Mouse (Mus musculus) kidney, postnatal 10 days (tissue): ENCODE results near the gene T.
"Not testable (repeated sequence)": the region's sequence is repeated elsewhere in the genome, so short reads cannot be mapped to it uniquely, and the experiment has no call there.

Experiments used
- DNase-seq: peaks from one replicate; pipeline ENCODE4 v3.0.0; 2021; ENCODE audit warnings: mixed read lengths

The T gene

DNA sequence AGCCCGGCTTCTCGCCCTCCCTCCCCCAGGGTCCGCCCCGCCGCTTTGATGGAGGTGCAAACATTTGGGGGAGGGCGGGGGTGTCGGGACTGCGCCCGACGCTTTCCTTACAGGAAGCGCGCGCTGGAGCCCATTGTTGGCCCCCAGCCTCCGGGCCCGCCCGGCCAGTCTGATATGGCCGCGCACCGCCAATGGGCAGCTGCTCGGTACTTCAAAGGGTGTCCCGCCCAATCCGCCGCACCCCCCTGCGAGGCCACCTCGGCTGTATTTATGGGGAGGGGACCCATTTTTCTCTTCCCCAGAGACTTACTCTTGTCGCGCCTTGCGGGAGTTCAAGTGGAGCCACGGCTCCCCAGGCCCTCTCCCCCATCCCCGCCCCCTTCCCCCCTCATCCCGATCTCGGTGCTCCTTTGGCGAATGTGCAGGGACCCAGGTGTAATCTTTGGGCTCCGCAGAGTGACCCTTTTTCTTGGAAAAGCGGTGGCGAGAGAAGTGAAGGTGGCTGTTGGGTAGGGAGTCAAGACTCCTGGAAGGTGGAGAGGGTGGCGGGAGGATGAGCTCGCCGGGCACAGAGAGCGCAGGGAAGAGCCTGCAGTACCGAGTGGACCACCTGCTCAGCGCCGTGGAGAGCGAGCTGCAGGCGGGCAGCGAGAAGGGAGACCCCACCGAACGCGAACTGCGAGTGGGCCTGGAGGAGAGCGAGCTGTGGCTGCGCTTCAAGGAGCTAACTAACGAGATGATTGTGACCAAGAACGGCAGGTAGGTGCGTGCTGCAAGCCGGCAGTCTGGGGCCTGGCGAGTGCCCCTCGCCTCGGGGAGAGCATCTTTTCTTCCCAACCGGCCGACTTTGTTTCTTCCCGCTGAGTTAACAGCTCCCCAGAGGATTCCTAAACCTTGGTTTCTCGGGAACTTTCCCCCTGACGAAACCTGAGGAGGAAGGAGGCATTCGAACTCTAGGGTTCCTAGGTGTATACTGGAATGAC is at the start of gene T:
Gene T (plus strand): TSS at position 446 of the 983 bp plus-strand sequence.
- DNase-seq, result no peak

DNA sequence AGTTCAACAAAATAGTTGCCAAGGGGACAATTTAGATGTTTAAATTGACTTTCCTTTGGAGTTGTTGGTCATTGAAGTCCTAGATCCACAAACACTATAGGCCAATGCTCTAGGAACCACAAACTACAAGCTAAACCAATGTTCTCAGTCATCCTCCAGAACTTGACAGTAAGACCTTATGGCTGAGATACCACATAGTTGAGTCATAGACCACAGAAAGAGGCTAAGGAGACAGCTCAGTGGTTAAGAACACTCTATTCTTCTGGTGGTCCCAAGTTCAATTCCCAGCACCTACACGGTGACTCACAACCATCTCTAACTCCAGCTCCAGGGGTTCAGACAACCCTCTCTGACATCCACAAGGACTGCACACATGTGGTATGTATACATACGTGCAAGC is 48.8 kb upstream of the T start:
- no peak for DNase-seq

DNA sequence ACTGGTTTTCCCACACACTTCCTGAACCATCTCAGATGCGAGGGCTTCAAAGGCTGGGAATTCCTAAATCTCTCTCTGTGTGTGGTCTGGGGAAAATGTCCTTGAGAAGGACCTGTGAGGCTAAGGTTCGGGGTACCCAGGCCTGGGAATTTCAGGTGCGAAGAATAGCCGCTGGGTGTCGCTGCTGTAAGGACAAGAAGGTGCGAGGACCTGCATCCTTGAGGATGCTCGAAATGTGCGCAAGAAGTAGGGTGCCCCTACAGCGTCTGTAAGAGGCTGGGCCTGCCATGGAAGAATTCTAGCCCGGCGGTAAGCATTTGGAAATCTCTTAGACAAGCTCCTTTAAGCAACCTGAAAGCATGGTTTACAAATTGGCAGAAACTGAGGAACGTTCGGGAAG is 45.8 kb upstream of the T start:
- DNase-seq, result peak; percentile 74

DNA sequence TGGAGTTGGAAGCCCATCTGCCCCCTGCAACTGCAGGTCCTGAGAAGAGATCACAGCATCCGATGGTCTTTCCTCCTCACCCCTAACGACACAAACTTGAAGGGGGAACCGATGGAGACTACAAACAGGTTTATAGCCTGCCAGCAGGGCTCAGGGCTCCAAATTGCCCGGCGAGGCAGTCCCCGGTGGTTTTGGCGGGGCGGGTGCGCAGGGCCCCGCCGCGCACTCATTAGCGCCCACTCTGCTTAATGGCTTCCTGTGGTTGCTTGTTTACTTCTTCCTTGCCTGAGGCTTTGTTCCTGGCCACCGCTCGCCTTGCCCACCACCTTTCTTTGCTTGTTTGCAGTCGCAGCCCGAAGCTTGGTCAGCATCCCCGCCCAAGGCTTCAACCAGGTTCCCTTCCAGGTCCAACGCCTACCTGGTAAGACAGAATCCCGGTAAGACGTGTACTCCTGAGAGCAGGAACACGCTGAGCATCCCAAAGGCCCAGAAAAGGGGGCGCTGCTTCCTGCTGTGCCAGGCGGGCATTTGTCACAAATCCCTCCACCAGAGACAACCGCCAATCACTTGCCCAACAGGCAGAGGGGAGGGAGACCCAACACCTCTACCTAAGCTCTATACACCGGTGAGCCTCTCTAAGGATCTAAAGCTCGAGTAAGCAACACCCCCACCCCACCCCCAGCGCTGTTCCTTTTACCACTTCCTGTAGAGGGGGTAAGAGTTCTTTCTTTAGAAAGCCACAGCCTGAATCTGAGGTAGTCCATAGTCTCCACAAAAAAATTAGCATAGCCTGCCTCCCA is 45.0 kb upstream of the T start:
- no peak for DNase-seq

DNA sequence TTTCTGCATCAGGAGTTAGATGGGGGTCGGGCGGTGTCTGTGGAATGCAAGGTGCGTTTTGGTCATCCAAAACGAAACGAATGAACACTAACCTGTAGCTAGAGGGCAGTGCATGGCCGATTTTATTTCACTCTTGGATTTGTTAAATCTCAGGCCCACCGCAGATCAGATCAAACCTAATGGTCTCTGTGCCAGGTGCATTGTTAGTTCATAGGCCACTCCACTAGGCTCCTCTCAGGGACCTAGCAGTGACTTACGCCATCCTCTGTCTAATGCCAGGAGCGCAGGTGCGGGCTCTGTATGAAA is 44.5 kb upstream of the T start:
- no peak for DNase-seq

DNA sequence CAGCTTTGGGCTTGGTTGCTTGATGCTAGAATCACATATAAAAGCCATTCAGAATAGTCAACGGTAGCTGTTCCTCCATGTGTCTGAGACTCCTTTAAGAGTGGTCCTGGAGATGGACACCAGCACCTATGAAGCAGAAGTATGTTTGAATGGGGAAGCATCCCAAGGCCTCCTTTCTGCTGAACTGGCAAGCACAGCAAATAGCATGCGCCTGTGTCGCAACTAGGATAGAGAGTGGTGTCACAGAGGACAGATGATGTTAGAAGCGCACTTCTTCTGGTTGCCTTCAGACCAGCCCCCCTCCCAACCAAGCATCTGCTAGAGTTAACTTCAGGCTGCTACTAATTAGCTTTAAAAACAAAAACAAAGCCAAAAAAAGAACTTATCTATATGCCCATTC is 43.7 kb upstream of the T start:
- DNase-seq, result no peak

DNA sequence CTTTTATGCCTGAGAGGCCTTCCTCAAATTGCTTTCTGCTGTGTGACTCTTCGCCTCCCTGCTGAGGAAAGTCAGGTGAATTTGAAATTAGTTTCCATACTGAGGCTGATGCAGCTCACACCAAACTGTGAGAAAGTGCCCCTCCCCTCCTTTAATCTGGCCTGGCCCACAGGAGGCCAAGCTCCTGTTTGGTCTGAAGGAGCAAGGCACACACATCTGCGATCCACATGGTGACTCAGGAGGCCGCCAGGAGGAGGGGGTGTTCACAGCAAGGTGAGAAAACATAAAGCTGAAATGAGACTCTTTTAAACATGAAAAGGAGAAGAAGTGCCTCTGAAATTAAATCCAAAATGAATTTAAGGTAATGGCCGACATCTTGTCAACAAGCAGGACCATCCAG is 37.9 kb upstream of the T start:
- no peak for DNase-seq

DNA sequence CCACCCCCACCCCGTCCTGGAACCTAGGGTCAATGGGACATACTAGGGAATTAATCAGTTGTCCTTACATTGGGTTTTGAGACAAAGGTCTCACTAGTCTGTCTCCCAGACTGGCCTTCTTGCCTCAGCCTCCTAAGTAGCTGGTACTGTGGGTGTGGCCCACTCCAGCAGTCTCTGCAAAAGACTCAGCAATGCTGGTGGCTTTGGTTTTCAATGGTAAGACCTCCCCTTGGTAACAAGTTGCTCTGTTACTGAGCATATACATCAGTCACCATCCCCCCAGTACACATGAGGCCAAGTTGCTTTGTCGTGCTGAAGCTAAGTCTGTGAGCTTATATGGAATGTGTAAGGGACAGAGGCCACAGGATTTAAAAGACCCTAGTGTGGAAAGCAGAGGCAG is 36.3 kb upstream of the T start:
- DNase-seq, result no peak

DNA sequence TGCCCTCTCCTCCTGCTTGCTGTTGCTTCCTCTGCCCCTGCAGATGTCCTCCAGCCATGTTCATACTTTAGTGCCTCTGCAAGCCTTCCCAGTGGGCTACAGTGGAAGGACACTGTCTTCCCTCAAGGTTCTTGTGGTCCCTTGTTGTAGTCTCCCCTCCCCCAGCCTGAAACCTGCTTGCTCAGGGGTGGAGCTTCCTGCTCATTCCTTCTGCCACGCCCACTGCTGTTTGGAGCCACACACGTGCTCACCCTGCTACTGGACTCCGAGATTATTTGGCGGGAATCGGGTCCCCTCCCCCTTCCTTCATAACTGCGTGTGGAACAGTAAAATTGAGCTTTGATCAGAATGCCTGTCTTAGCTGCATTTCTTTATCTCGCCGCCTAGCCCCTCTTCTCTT is 30.3 kb upstream of the T start:
- DNase-seq, result not testable (repeated sequence)

DNA sequence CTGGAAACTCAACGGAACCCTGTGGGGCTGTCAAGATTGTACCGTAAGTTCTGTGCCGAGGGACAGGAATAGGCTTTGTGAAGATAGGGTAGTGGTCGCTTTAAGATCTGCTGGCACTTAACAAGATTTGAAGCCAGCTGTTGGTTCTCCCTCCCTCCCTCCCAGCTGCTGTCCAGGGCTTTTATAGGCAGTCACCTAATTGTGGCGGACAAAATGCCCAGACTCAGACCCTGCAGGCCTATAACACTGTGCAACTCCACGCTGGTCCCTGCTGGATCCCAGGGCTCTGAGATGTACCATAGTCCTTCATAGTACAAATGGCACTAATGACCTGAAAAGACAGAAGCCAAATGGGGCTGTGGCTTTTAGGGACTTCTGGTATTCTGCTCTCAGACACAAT is 27.9 kb upstream of the T start:
- no peak for DNase-seq

DNA sequence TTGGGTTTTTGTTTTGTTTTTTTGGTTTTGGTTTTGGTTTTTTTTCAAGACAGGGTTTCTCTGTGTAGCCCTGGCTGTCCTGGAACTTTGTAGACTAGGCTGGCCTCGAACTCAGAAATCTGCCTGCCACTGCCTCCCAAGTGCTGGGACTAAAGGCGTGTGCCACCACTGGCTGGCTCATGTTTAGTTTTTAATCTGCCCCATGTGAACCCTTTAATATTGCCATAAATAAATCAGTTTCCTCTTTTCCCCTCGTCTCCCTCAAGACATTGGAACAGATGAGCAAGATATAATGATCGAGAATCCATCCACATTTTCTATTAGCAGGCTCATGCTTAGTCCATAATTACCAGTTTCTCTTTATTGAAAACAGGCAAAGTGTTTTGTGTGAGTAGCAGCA is 26.2 kb upstream of the T start:
- not testable (repeated sequence) for DNase-seq

DNA sequence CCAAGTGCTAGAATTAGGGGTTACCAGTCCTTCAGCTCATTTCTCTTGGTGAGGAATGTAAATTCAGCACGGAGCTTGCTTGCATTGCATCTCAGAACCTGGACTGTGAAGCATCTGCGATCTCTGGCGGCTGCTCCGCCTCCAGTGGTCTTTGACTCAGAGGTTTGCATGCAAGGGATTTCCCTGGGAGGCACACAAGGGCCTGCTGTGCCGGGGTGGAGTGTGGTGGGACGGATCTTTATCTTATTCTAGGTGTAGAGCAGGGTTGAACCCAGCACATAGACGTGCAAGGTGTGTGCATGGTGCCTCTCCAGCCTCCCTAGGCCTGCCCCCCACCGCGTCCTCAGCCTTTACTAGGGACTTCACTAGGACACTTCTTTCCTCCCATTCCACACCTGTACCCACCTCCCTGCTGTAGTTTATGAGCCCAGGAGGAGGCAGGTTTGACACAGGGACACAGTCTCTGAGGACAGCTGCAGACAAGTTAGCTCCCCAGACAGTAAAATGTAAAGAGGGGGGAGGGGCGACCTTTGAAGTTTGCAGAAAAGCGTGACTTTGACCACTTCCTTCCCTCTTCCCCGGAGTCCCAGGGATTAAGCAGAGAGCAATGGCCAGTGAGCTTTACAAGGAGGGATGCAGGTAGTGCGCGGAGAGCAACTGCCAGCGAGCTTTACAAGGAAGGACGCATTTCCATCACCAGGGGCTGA is 25.5 kb upstream of the T start:
- DNase-seq, result peak; percentile 61

DNA sequence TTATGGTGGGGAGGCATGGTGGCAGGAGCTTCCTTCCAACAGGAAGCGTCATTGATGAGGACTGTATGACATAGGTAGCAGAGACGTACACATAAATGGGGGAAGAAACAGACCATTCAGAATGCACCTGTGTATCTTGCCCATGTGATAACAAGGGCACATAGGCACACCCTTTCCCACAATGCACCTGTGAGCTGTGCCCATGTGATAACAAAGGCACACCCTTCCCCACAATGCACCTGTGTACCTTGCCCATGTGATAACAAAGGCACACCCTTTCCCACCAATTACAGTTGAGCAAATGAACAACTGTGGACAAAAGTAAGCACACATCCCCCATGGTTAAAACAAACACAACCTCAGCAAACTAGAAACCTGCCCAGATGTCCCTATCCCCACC is 23.9 kb upstream of the T start:
- no peak for DNase-seq

DNA sequence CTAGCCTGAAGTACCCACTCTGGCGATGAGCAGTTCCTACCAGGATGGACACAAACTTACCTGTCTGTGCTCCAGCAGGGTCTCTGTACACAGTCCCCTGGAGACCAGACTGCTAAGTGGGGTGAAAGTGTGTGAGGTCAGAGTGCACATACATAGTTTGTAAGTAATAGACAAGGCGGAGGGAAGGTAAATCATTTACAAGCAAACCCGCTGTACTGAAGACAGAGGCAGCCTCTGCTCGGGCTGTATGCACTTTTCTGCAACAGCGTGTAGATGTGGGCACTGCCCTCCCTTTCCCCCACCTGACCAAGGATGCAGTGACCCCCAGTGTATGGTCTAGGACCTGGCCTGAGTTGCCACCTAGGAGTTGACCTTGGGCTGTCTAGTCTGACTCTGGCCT is 20.6 kb upstream of the T start:
- peak; percentile 58 for DNase-seq

DNA sequence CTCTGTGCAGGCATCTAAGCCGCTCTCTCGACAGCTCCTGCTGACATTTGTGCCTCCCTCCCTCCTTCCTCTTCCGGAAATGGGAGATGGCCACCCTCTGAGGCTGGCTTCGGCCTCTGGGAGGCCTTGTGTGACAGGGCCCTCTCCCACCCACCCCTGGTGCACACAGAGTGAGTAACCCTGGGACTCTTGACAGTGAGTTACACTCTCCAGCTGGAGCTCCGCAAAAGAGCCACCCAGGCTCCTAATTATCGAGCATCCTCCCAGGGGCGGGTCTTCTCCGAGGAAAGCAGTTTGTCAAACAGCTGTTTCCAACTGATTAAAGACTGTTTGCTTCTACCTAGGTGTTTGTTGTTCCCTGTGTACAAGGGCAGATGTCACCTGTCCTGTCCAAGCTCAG is 18.7 kb upstream of the T start:
- DNase-seq, result peak; percentile 65

DNA sequence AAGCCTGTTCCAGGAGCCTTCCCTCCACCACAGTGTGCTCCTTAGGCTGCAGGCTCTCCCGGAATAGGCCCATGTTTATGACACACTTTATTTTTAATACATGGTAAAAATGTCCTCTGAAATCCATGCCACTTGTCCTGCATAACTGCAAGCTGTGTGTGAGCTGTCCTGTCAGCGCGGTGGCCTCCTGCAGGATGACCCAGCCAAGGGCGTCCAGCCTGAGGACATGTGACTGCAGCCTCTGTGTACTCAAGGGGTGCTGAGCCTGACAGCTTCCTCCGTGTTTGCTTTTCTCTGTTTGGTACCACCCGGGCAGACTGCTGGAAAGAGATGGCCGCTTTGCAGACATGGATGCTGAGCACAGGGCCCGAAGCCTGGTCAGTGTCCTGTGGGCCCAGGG is 17.4 kb upstream of the T start:
- DNase-seq, result no peak

DNA sequence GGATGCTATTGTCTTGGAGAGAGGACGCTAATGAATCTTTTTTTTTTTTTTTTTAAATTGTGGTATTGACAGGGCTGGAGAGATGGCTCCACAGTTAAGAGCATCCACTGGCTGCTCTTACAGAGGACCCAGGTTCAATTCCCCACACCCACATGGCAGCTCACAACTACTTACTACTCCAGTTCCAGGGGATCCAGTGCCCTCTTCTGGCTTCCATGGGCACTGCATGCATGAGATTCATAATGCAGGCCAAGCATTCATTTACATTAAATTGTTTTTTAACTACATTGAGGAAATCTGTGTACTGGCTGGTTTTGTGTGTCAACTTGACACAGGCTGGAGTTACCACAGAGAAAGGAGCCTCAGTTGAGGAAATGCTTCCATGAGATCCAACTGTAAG is 13.5 kb upstream of the T start:
- DNase-seq, result no peak

DNA sequence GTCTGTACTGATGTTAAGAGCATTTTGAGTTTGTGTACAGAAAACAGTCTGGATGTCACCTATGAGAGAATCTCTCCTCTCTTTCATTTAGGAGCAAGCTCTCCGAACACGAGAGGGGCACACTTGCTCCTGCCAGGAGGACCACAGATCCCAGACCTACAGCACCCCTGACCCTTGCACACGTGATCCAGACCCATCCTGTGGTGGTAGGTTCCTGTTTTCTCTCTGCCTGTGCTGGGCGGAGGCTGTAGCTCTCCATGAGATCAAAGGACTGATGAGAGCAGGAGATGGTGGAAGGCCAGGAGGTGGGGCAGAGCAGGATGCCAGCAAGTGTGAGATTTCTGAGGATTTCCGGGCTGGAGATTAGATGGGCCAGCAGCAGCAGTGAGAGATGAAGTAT is 12.7 kb upstream of the T start:
- no peak for DNase-seq

DNA sequence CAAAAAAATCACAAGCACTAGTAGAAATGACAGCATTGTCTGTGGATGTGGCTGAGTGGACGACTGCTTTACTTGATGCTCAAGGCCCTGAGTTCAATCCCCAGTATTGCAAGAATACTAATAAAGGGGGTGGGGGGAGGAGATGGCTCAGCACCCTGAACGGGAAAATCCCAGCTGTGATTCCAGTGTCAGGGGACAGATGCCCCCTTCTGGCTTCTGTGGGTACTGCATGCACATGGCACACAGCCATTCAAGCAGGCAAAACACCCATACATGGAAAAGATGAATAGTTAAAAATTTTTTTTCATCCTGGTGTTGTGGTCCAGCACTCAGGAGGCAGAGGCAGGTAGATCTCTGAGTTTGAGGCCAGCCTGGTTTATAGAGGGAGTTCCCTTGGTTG is 10.9 kb upstream of the T start:
- peak; percentile 60 for DNase-seq

DNA sequence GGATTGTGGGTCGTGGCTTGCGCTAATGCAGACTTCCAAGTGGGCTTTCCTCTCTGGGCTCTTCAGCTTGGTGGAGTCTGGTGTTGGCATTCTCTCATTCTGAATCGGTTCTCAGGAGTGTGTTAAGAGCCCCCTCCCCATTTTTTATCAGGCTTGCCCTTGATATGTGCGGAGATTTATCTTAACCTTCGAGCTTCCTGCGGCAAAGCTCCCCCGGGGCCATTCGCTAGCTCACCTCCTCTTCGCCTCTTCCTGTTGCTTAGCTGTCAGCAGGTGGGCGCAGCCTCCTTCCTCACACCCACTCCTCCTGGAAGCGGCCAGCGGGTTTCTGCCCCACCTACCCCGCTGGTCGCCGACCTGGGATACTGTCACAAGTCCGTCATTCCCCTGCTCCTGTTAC is 4.8 kb upstream of the T start:
- no peak for DNase-seq

DNA sequence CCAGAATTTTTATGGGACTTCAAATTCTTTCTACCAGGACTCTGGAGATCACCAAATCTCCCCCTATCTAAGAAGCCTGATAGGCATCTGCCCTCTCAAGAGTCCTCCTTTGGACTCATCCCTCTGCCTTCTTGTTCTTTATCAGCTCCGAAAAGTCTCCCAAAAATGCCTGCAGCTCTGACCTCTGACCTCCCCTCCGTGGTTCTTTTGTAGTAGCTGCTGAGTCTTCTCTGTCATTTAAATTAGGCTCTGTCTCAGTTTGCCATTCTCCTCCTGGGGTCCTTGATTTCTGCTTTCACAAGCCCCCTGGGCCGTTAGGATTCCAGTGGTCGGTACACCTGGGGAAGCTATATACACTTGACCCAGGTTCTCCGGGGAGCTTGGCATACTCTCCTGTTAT is 4.3 kb upstream of the T start:
- DNase-seq, result no peak

DNA sequence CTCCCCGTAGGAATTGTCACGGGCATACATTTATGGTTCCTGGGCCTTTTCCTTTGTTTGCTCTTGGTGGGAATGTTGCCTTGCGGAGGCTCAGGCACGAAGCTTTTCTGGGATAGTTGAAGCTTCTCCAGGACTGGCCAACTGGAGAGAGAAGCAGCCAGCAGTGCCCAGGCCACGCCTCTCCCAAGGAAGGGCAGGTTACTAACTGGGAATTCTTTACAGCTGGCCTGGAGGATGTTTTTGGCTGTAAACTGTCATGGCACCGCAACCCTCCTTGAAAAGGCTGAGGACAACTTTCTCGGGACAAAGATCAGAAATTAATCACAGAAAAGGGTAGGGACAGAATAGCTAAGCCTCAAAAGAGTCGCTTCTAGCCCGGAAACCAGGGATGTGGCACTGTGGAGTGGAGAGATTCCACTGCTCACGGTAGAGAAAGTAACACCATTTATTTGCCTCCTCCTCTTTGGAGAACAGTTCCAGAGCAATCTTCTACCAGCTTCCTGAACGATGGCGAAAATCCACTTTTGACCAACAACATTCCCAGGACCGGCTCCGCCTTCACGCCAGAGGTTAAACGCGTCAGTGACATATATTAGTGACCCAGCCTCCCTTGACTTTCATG is 1.9 kb upstream of the T start:
- no peak for DNase-seq
